Comparison of ENCODE assay signal across 23 mouse cellular contexts in the genomic region with DNA sequence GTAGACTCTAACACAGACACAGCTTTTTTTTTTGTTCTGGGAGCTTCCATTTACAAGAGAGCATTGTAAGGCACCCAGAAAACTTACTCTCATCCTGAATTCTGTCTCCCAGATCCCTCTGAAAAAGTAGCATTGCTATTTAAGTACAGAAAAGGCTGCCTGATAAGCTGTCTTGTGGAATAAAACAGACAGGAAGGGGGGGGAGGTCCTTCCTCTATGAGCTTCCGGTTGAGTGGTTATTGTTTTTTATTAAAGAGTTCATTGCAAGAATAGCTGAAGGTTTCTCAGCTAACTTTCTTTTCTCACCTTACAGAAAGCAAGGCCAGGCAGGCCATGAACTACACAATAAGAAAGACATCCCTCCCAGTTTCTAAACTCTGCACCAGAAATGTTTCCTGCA.
DNase-seq lines count a peak whose midpoint lies in the region; ATAC-seq and TF ChIP-seq lines count a peak whose summit lies in the region.
"Had no signal": no experiment of that assay in that cellular context is flagged by ENCODE, and none has a peak within 500 bp of the region (broad histone marks: within the 10 kb centered on the region; RNA-seq: fewer than 3 reads in every experiment).

No protein-coding gene starts in this region.

- no peak for ATAC-seq in heart, embryonic 15.5 days (replicated peaks; ENCODE audit: insufficient number of reproducible peaks, insufficient read depth, low FRiP score, low read depth)
- no peak for ATAC-seq in lung, embryonic 16.5 days (ENCODE audit: low read depth)
- ATAC-seq in megakaryocyte progenitor cell, adult 5-6 weeks (replicated peaks; ENCODE audit: poor library complexity), result peak; percentile 26; the same call in 1 of the 2 replicates
- ATAC-seq: forebrain, embryonic 13.5 days had no signal

- no peak for TF ChIP-seq CTCF in kidney, adult 2 months (conservative IDR thresholded peaks at IDR 0.05; ENCODE audit: insufficient read depth, insufficient read length, low read depth, low read length)
- TF ChIP-seq CTCF in lung, adult 2 months (IDR thresholded peaks at IDR 0.05; ENCODE audit: insufficient read depth, low read length), result no peak

- no peak overlapping the region for H3K4me2 ChIP-seq in heart, embryonic 15.5 days
- no peak overlapping the region for H3K4me2 ChIP-seq in lung, embryonic 16.5 days (ENCODE audit: low read depth, low read length)
- H3K4me2 ChIP-seq: embryonic facial prominence, embryonic 15.5 days; forebrain, embryonic 13.5 days; heart, embryonic 11.5 days; limb, embryonic 13.5 days; liver, embryonic 11.5 days; midbrain, embryonic 12.5 days had no signal

- H3K4me1 ChIP-seq in heart, embryonic 15.5 days (replicated peaks), result peaks cover 3% of the 10 kb centered on the region; the same call in 1 of the 2 replicates
- H3K4me1 ChIP-seq in kidney, adult 2 months (ENCODE audit: control insufficient read depth, insufficient read depth, low read length), result no peaks in the 10 kb centered on the region
- no peaks in the 10 kb centered on the region for H3K4me1 ChIP-seq in lung, embryonic 16.5 days (replicated peaks; ENCODE audit: control insufficient read depth, insufficient read depth, low read length)
- no peaks in the 10 kb centered on the region for H3K4me1 ChIP-seq in lung, adult 2 months (ENCODE audit: control insufficient read depth, insufficient read depth, low read length)
- H3K4me1 ChIP-seq: embryonic facial prominence, embryonic 15.5 days had no signal

- H3K4me3 ChIP-seq in heart, embryonic 15.5 days, result no peak overlapping the region
- H3K4me3 ChIP-seq in kidney, adult 2 months (ENCODE audit: insufficient read depth, low read depth, low read length), result no peak overlapping the region
- H3K4me3 ChIP-seq in lung, embryonic 16.5 days (ENCODE audit: low read length), result no peak overlapping the region
- no peak overlapping the region for H3K4me3 ChIP-seq in lung, adult 2 months (replicated peaks; ENCODE audit: extremely low read depth, low read depth, low read length)
- H3K4me3 ChIP-seq: embryonic facial prominence, embryonic 10.5 days; embryonic facial prominence, embryonic 15.5 days; forebrain, embryonic 13.5 days; limb, embryonic 13.5 days; midbrain, embryonic 12.5 days; neural tube, embryonic 13.5 days had no signal

- H3K27ac ChIP-seq in heart, embryonic 15.5 days, result peak overlapping the region; percentile 18; the same call in 1 of the 2 replicates
- no peak overlapping the region for H3K27ac ChIP-seq in kidney, adult 2 months (ENCODE audit: insufficient read depth, low read depth, low read length)
- H3K27ac ChIP-seq in lung, embryonic 16.5 days (ENCODE audit: low read length), result peak overlapping the region; percentile 8; the same call in 1 of the 2 replicates
- H3K27ac ChIP-seq: embryonic facial prominence, embryonic 10.5 days; embryonic facial prominence, embryonic 15.5 days; limb, embryonic 13.5 days; midbrain, embryonic 12.5 days had no signal

- no peaks in the 10 kb centered on the region for H3K36me3 ChIP-seq in heart, embryonic 15.5 days
- no peaks in the 10 kb centered on the region for H3K36me3 ChIP-seq in kidney, adult 2 months (ENCODE audit: control insufficient read depth, insufficient read depth, low read length)
- no peaks in the 10 kb centered on the region for H3K36me3 ChIP-seq in lung, embryonic 16.5 days (ENCODE audit: control insufficient read depth, insufficient read depth, low read length)
- H3K36me3 ChIP-seq: embryonic facial prominence, embryonic 10.5 days; embryonic facial prominence, embryonic 15.5 days; limb, embryonic 13.5 days; midbrain, embryonic 12.5 days; neural tube, embryonic 13.5 days had no signal

- no peak for DNase-seq in heart, adult 11 months
- DNase-seq in kidney, adult 2 months, result peak; percentile 2
- no peak for DNase-seq in kidney, adult 11 months
- no peak for DNase-seq in lung, adult 2 months
- no peak for DNase-seq in spleen, adult 18-20 months
- DNase-seq: cerebellum, adult 2 months; cerebellum, postnatal 14 days; gastrocnemius, postnatal 14 days; heart, adult 18-20 months; heart, postnatal 36 days; kidney, adult 18-20 months; kidney, postnatal 36 days had no signal

- H3K9ac ChIP-seq in heart, embryonic 15.5 days, result no peak overlapping the region
- no peak overlapping the region for H3K9ac ChIP-seq in lung, embryonic 16.5 days (ENCODE audit: low read length)
- H3K9ac ChIP-seq: embryonic facial prominence, embryonic 15.5 days; forebrain, embryonic 13.5 days; limb, embryonic 13.5 days; midbrain, embryonic 12.5 days; neural tube, embryonic 13.5 days had no signal

- WGBS in heart, embryonic 15.5 days, result 57% methylated on average over 1 of the region's 1 CpGs
- 47% methylated on average over 1 of the region's 1 CpGs for WGBS in kidney, adult 2 months
- 57% methylated on average over 1 of the region's 1 CpGs for WGBS in lung, embryonic 16.5 days
- 30% methylated on average over 1 of the region's 1 CpGs for WGBS in lung, adult 2 months

- H3K27me3 ChIP-seq in heart, embryonic 15.5 days, result no peaks in the 10 kb centered on the region
- H3K27me3 ChIP-seq in kidney, adult 2 months (replicated peaks; ENCODE audit: control insufficient read depth, insufficient read depth, low read length), result no peaks in the 10 kb centered on the region; the same call in 1 of the 2 replicates
- no peaks in the 10 kb centered on the region for H3K27me3 ChIP-seq in lung, embryonic 16.5 days (ENCODE audit: control insufficient read depth, insufficient read depth, low read depth, low read length)
- H3K27me3 ChIP-seq: embryonic facial prominence, embryonic 15.5 days; forebrain, embryonic 13.5 days; neural tube, embryonic 13.5 days had no signal

- no peaks in the 10 kb centered on the region for H3K9me3 ChIP-seq in heart, embryonic 15.5 days (replicated peaks)
- H3K9me3 ChIP-seq in lung, embryonic 16.5 days (ENCODE audit: control insufficient read depth, low read length), result no peaks in the 10 kb centered on the region
- H3K9me3 ChIP-seq: embryonic facial prominence, embryonic 10.5 days; embryonic facial prominence, embryonic 15.5 days; forebrain, embryonic 13.5 days; limb, embryonic 13.5 days; midbrain, embryonic 12.5 days; neural tube, embryonic 13.5 days had no signal

- no peak for TF ChIP-seq POLR2A in kidney, adult 2 months (IDR thresholded peaks at IDR 0.05; ENCODE audit: low read depth, low read length)
- no peak for TF ChIP-seq POLR2A in lung, adult 2 months (IDR thresholded peaks at IDR 0.05; ENCODE audit: borderline replicate concordance, extremely low read depth, low read depth, low read length)
